Mouse (Mus musculus) brown adipose tissue, adult 24 weeks (tissue): ENCODE measurements around the gene Olfr146. TPM values are rescaled to one million over a fixed set of nuclear protein-coding genes. Genes with fewer than 3 reads are reported as not detected.

Experiments used
- H3K27ac ChIP-seq: fragments of 200-500 bp; replicated peaks from 2 replicates; pipeline ENCODE4 v1.5.1; 2012; ENCODE audit warnings: low read depth, mild to moderate bottlenecking, low read length
- H3K4me1 ChIP-seq: fragments of 200-500 bp; 2 replicates; pipeline ENCODE4 v1.6.1; 2012; ENCODE audit warnings: low read length, mixed read lengths; ENCODE audit not compliant: control insufficient read depth, insufficient read depth, insufficient read length
- H3K4me3 ChIP-seq: fragments of 200-500 bp; 2 replicates; pipeline ENCODE4 v1.5.1; 2012; ENCODE audit warnings: low read depth, mild to moderate bottlenecking, low read length, moderate library complexity; ENCODE audit not compliant: insufficient read depth
- polyA plus RNA-seq: library from polyadenylated mRNA; stranded (reverse); fragments of >200 nt; gene quantifications from 2 replicates; pipeline ENCODE4 v1.2.4, GENCODE M21; 2012; ENCODE audit not compliant: missing spikeins, insufficient read depth, insufficient read length

The Olfr146 gene
- not detected in 2 replicates for polyA plus RNA-seq

DNA sequence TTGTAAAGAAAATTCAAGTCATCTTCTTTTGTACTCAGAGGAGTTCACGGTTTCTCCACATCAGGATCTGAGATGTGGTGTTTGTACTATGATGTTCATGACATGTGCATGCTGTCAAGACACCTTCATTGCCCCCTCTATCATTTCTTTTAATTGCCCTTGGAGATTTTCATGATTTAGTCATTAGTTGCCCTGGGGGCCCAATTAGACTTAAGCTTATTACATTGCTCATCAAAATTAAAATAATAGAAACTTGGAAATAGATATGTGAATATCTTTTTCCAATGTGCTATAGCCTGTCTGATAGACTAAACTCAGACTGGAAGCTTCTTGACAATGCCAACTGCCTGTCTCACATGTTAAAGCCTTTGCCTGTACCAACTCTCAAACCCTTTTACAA, at the start of gene Olfr146:
Gene Olfr146, minus strand, starts transcription at position 101 of the 400 bp plus-strand sequence.
- Histone ChIP-seq H3K4me1 (no peaks in the 10 kb centered on the region), H3K4me3 (no peak within 1 kb of the TSS), H3K27ac (no peak within 1 kb of the TSS)

DNA sequence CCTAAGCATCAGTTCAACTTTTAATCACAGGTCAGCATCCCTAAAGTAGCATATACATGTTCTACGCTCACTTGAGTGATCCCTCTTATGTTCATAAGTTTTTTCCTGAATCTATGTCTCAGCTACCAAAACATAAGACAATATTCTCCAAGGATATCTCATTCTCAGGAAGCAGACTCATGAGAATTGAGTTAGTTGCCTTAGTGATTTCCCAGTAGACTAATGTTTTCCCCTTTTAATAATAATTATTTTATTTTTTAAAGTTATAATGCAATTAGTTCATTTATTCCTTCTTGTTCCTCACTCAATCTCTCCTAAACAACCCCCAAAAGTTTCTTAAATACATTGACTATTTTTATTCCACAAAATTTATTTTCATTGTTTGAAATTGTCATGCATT, 41.7 kb upstream of the Olfr146 start, which contains the start of gene Olfr937:
Gene Olfr937, minus strand, starts transcription at position 101 of the 400 bp plus-strand sequence.
- no peak within 1 kb of the TSS for H3K27ac ChIP-seq
- no peak within 1 kb of the TSS for H3K4me3 ChIP-seq
- H3K4me1 ChIP-seq = no peaks in the 10 kb centered on the region

GRCm38 (mm10) chr9:38999583-38999982, 23.6 kb downstream of the Olfr146 start, which contains the start of gene Olfr935:
Gene Olfr935, minus strand, starts transcription at chr9:38999683.
- H3K4me3 ChIP-seq = no peak within 1 kb of the TSS
- H3K4me1 ChIP-seq = no peaks in the 10 kb centered on the region
- H3K27ac ChIP-seq = no peak within 1 kb of the TSS

DNA sequence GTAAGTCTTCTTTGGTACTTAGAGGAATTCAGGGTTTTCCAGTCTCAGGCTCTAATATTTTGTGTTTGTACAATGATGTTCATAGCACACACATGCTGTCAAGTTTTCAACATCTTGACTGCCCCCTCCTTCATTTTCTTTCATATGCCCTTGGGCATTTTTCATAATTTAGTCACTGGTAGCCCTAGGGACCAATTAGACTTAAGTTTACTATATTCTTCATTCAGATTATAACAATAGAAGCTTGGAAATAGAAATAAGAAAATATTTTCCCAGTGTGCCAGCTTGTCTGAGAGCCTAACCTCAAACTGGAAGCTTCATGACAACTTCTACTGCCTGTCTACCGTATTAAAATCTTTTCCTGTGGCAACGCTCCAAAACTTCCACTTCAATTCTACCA, 35.0 kb downstream of the Olfr146 start, which contains the start of gene Olfr934:
Gene Olfr934, minus strand, starts transcription at position 101 of the 400 bp plus-strand sequence.
- H3K4me3 ChIP-seq = no peak within 1 kb of the TSS
- no peaks in the 10 kb centered on the region for H3K4me1 ChIP-seq
- no peak within 1 kb of the TSS for H3K27ac ChIP-seq

DNA sequence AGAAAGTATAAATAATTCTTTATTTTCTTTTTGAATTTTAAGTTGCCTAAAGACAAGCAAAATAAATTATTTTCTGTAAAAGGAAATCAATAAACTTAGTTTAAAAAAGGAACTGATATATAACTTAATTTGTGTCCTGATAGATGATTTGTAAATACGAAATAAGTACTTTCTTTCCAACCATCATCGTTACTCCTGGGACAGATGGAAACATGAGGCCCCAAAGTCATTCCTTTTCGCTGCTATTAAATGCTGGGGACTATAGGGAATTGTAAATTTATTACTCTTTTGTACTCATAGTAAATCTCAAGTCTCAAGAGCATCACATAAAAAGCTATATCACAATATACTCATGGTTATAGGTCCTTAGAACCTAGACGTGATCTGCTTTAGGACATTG, 51.2 kb downstream of the Olfr146 start, which contains the start of gene Olfr933:
Gene Olfr933, plus strand, starts transcription at position 301 of the 400 bp plus-strand sequence.
- Histone ChIP-seq H3K4me1 (no peaks in the 10 kb centered on the region), H3K4me3 (no peak within 1 kb of the TSS), H3K27ac (no peak within 1 kb of the TSS)

Other genes with a start within 250 kb of the Olfr146 start
- gene Olfr922, start 208.8 kb downstream of the Olfr146 start, polyA plus RNA-seq = not detected in 2 replicates
- not detected in 2 replicates for gene Olfr923, start 196.8 kb downstream of the Olfr146 start, polyA plus RNA-seq
- not detected in 2 replicates for gene Olfr924, start 178.9 kb downstream of the Olfr146 start, polyA plus RNA-seq
- gene Olfr26, start 168.3 kb downstream of the Olfr146 start, polyA plus RNA-seq = not detected in 2 replicates
- not detected in 2 replicates for gene Olfr926, start 146.3 kb downstream of the Olfr146 start, polyA plus RNA-seq
- gene Olfr930, start 93.6 kb downstream of the Olfr146 start, polyA plus RNA-seq = not detected in 2 replicates
- gene Olfr933, start 51.1 kb downstream of the Olfr146 start, polyA plus RNA-seq = not detected in 2 replicates
- gene Olfr934, start 35.1 kb downstream of the Olfr146 start, polyA plus RNA-seq = not detected in 2 replicates
- not detected in 2 replicates for gene Olfr935, start 23.7 kb downstream of the Olfr146 start, polyA plus RNA-seq
- not detected in 2 replicates for gene Olfr937, start 41.6 kb upstream of the Olfr146 start, polyA plus RNA-seq
- not detected in 2 replicates for gene Olfr938, start 55.5 kb upstream of the Olfr146 start, polyA plus RNA-seq
- not detected in 2 replicates for gene Olfr27, start 104.8 kb upstream of the Olfr146 start, polyA plus RNA-seq
- gene Olfr943, start 142.9 kb upstream of the Olfr146 start, polyA plus RNA-seq = not detected in 2 replicates
- not detected in 2 replicates for gene Olfr944, start 178.5 kb upstream of the Olfr146 start, polyA plus RNA-seq
- gene Olfr1537, start 226.6 kb upstream of the Olfr146 start, polyA plus RNA-seq = not detected in 2 replicates